Mouse (Mus musculus) hindbrain, embryonic 15.5 days (tissue): ENCODE data around the gene Ssh1. TPM values are rescaled to one million over a fixed set of nuclear protein-coding genes. Genes with fewer than 3 reads are reported as not detected.
A peak's percentile ranks its signal among the peaks of the same experiment; 100 is the strongest.

Source experiments
- ATAC-seq: fragments of 200-750 bp; cut with Nextera tagmentation; 2 replicates; pipeline ENCODE4 v1.8.0; 2017; ENCODE audit warnings: low read depth, moderate number of reproducible peaks, moderate TSS enrichment; ENCODE audit not compliant: low FRiP score
- H3K27ac ChIP-seq: fragments of 300-500 bp; sonication (generic); replicated peaks from 2 replicates; pipeline ENCODE4 v1.5.1; 2015; ENCODE audit warnings: mild to moderate bottlenecking, inconsistent platforms
- H3K27me3 ChIP-seq: fragments of 300-500 bp; sonication (generic); 2 replicates; pipeline ENCODE4 v1.6.1; 2015; ENCODE audit warnings: control low read depth, inconsistent platforms
- H3K36me3 ChIP-seq: fragments of 300-500 bp; sonication (generic); 2 replicates; pipeline ENCODE4 v1.6.1; 2015; ENCODE audit warnings: control low read depth, inconsistent platforms
- H3K4me1 ChIP-seq: fragments of 300-500 bp; sonication (generic); replicated peaks from 2 replicates; pipeline ENCODE4 v1.6.1; 2015; ENCODE audit warnings: control low read depth, inconsistent platforms
- H3K4me2 ChIP-seq: fragments of 300-500 bp; sonication (generic); 2 replicates; pipeline ENCODE4 v1.6.1; 2015; ENCODE audit warnings: moderate library complexity, mild to moderate bottlenecking, inconsistent platforms
- H3K4me3 ChIP-seq: fragments of 300-500 bp; sonication (generic); 2 replicates; pipeline ENCODE4 v1.5.1; 2015; ENCODE audit warnings: mild to moderate bottlenecking, inconsistent platforms
- H3K9ac ChIP-seq: fragments of 300-500 bp; sonication (generic); 2 replicates; pipeline ENCODE4 v1.6.1; 2015; ENCODE audit warnings: inconsistent platforms
- H3K9me3 ChIP-seq: fragments of 300-500 bp; sonication (generic); 2 replicates; pipeline ENCODE4 v1.6.1; 2016; ENCODE audit warnings: control low read depth, inconsistent platforms
- WGBS: fragments of 180-500 bp; shearing (Covaris S2); methylation state at CpG from one replicate; pipeline ENCODE4 v1.1.7; 2015; 5-methylcytosine and 5-hydroxymethylcytosine counted together
- polyA plus RNA-seq: library from polyadenylated mRNA; unstranded; fragments of >200 nt; fragmentation: Nextera tagmentation; extraction: Ambion mirVana; gene quantifications from 2 replicates; pipeline ENCODE4 v1.2.1, GENCODE M21; 2015

Gene Ssh1
- polyA plus RNA-seq, 1 experiment from 2014 or later: 12.4 TPM

- H3K9me3 ChIP-seq: no peaks in the 10 kb centered on the region
- ATAC-seq: no peak
- 11% methylated on average over 6 of the region's 6 CpGs for WGBS
Observed at GRCm38 (mm10) chr5:113959039-113959438, 34.7 kb downstream of the Ssh1 start.

GRCm38 (mm10) chr5:113956510-113956909 lies 37.2 kb downstream of the Ssh1 start:
- peaks cover 37% of the 10 kb centered on the region for H3K36me3 ChIP-seq

More at GRCm38 (mm10) chr5:113959039-113959438, 34.7 kb downstream of the Ssh1 start:
- peaks cover 3% of the 10 kb centered on the region; the same call in 1 of the 2 replicates for H3K4me1 ChIP-seq
- no peak overlapping the region for H3K27ac ChIP-seq
- H3K4me2 ChIP-seq: no peak overlapping the region
- peaks cover 19% of the 10 kb centered on the region for H3K36me3 ChIP-seq
- H3K4me3 ChIP-seq: no peak overlapping the region
- no peaks in the 10 kb centered on the region for H3K27me3 ChIP-seq
- no peak overlapping the region for H3K9ac ChIP-seq

GRCm38 (mm10) chr5:113955691-113956090 lies 38.0 kb downstream of the Ssh1 start:
- ATAC-seq: no peak
- no peak overlapping the region for H3K4me3 ChIP-seq
- WGBS: 87% methylated on average over 8 of the region's 8 CpGs
- peaks cover 7% of the 10 kb centered on the region; the same call in 1 of the 2 replicates for H3K4me1 ChIP-seq
- no peak overlapping the region for H3K4me2 ChIP-seq
- no peak overlapping the region for H3K27ac ChIP-seq
- no peak overlapping the region for H3K9ac ChIP-seq
- no peaks in the 10 kb centered on the region for H3K9me3 ChIP-seq
- H3K27me3 ChIP-seq: no peaks in the 10 kb centered on the region
- H3K36me3 ChIP-seq: peaks cover 42% of the 10 kb centered on the region

More at GRCm38 (mm10) chr5:113956510-113956909, 37.2 kb downstream of the Ssh1 start:
- peaks cover 3% of the 10 kb centered on the region; the same call in 1 of the 2 replicates for H3K4me1 ChIP-seq
- H3K9ac ChIP-seq: no peak overlapping the region
- WGBS: 6% methylated on average over 4 of the region's 4 CpGs
- H3K4me3 ChIP-seq: no peak overlapping the region
- H3K4me2 ChIP-seq: no peak overlapping the region
- H3K27me3 ChIP-seq: no peaks in the 10 kb centered on the region
- ATAC-seq: peak; percentile 69; the same call in 1 of the 2 replicates
- H3K27ac ChIP-seq: no peak overlapping the region
- no peaks in the 10 kb centered on the region for H3K9me3 ChIP-seq

- Histone ChIP-seq H3K27me3 (no peaks in the 10 kb centered on the region), H3K4me2 (no peak overlapping the region), H3K27ac (no peak overlapping the region), H3K4me1 (peaks cover 8% of the 10 kb centered on the region; the same call in 1 of the 2 replicates), H3K36me3 (peaks cover 44% of the 10 kb centered on the region), H3K4me3 (no peak overlapping the region), H3K9me3 (no peaks in the 10 kb centered on the region), H3K9ac (no peak overlapping the region)
- no peak for ATAC-seq
- 86% methylated on average over 5 of the region's 5 CpGs for WGBS
Observed at GRCm38 (mm10) chr5:113955281-113955680, 38.4 kb downstream of the Ssh1 start.

- ATAC-seq: peak; percentile 75
- Histone ChIP-seq H3K4me2 (no peak overlapping the region), H3K4me1 (peaks cover 8% of the 10 kb centered on the region; the same call in 1 of the 2 replicates), H3K27ac (peak overlapping the region; percentile 61), H3K27me3 (no peaks in the 10 kb centered on the region), H3K9me3 (no peaks in the 10 kb centered on the region), H3K4me3 (no peak overlapping the region), H3K36me3 (peaks cover 52% of the 10 kb centered on the region), H3K9ac (no peak overlapping the region)
- WGBS: 11% methylated on average over 7 of the region's 7 CpGs
Observed at GRCm38 (mm10) chr5:113954421-113954820, 39.3 kb downstream of the Ssh1 start.

GRCm38 (mm10) chr5:113952519-113952918 lies 41.2 kb downstream of the Ssh1 start:
- no peak overlapping the region for H3K4me3 ChIP-seq
- H3K36me3 ChIP-seq: peaks cover 58% of the 10 kb centered on the region
- ATAC-seq: no peak
- H3K27ac ChIP-seq: no peak overlapping the region
- H3K4me1 ChIP-seq: peaks cover 8% of the 10 kb centered on the region; the same call in 1 of the 2 replicates
- no peaks in the 10 kb centered on the region for H3K27me3 ChIP-seq
- no peak overlapping the region for H3K4me2 ChIP-seq
- no peak overlapping the region for H3K9ac ChIP-seq
- H3K9me3 ChIP-seq: no peaks in the 10 kb centered on the region
- WGBS: 97% methylated on average over 10 of the region's 10 CpGs

GRCm38 (mm10) chr5:113951693-113952071 lies 42.0 kb downstream of the Ssh1 start:
- no peak overlapping the region for H3K4me2 ChIP-seq
- H3K9ac ChIP-seq: no peak overlapping the region
- ATAC-seq: no peak
- WGBS: 87% methylated on average over 11 of the region's 11 CpGs
- no peaks in the 10 kb centered on the region for H3K27me3 ChIP-seq
- H3K4me3 ChIP-seq: no peak overlapping the region
- peaks cover 8% of the 10 kb centered on the region; the same call in 1 of the 2 replicates for H3K4me1 ChIP-seq
- no peaks in the 10 kb centered on the region for H3K9me3 ChIP-seq
- H3K27ac ChIP-seq: no peak overlapping the region
- peaks cover 61% of the 10 kb centered on the region for H3K36me3 ChIP-seq

GRCm38 (mm10) chr5:113950786-113951692 lies 42.7 kb downstream of the Ssh1 start:
- Histone ChIP-seq H3K4me3 (no peak overlapping the region), H3K4me2 (no peak overlapping the region), H3K27me3 (no peaks in the 10 kb centered on the region), H3K36me3 (peaks cover 66% of the 10 kb centered on the region), H3K27ac (peak overlapping the region; percentile 17; the same call in 1 of the 2 replicates), H3K9me3 (no peaks in the 10 kb centered on the region), H3K9ac (no peak overlapping the region), H3K4me1 (peaks cover 8% of the 10 kb centered on the region; the same call in 1 of the 2 replicates)
- no peak for ATAC-seq
- 71% methylated on average over 19 of the region's 19 CpGs for WGBS

- 73% methylated on average over 17 of the region's 17 CpGs for WGBS
- Histone ChIP-seq H3K27me3 (no peaks in the 10 kb centered on the region), H3K36me3 (peaks cover 69% of the 10 kb centered on the region), H3K9ac (no peak overlapping the region), H3K4me2 (no peak overlapping the region), H3K4me1 (peaks cover 8% of the 10 kb centered on the region; the same call in 1 of the 2 replicates), H3K27ac (peak overlapping the region; percentile 17; the same call in 1 of the 2 replicates), H3K9me3 (no peaks in the 10 kb centered on the region), H3K4me3 (no peak overlapping the region)
- no peak for ATAC-seq
Observed at GRCm38 (mm10) chr5:113950133-113950532, 43.6 kb downstream of the Ssh1 start.

GRCm38 (mm10) chr5:113947280-113947679 lies 46.4 kb downstream of the Ssh1 start:
- no peak overlapping the region for H3K27ac ChIP-seq
- H3K4me3 ChIP-seq: no peak overlapping the region
- 68% methylated on average over 2 of the region's 2 CpGs for WGBS
- H3K4me2 ChIP-seq: no peak overlapping the region
- no peaks in the 10 kb centered on the region for H3K27me3 ChIP-seq
- H3K4me1 ChIP-seq: 0 out of 2 replicates have a peak, but pooled peaks cover 5% of the 10 kb centered on the region
- H3K36me3 ChIP-seq: peaks cover 70% of the 10 kb centered on the region
- no peaks in the 10 kb centered on the region for H3K9me3 ChIP-seq
- H3K9ac ChIP-seq: no peak overlapping the region
- ATAC-seq: no peak

- Histone ChIP-seq H3K36me3 (peaks cover 71% of the 10 kb centered on the region), H3K4me3 (no peak overlapping the region), H3K4me2 (no peak overlapping the region), H3K9ac (no peak overlapping the region), H3K9me3 (no peaks in the 10 kb centered on the region), H3K27ac (no peak overlapping the region), H3K4me1 (no peaks in the 10 kb centered on the region), H3K27me3 (no peaks in the 10 kb centered on the region)
- WGBS: 89% methylated on average over 6 of the region's 6 CpGs
- ATAC-seq: no peak
Observed at GRCm38 (mm10) chr5:113945126-113945525, 48.6 kb downstream of the Ssh1 start.

- no peaks in the 10 kb centered on the region for H3K27me3 ChIP-seq
- H3K27ac ChIP-seq: no peak overlapping the region
- H3K36me3 ChIP-seq: peaks cover 65% of the 10 kb centered on the region
- no peaks in the 10 kb centered on the region for H3K9me3 ChIP-seq
- ATAC-seq: no peak
- H3K4me3 ChIP-seq: no peak overlapping the region
- WGBS: 60% methylated on average over 12 of the region's 12 CpGs
- H3K4me2 ChIP-seq: no peak overlapping the region
- H3K9ac ChIP-seq: no peak overlapping the region
- H3K4me1 ChIP-seq: no peaks in the 10 kb centered on the region
Observed at GRCm38 (mm10) chr5:113943328-113943727, 50.4 kb downstream of the Ssh1 start.
